Comparison of ENCODE assay signal across 8 mouse cellular contexts in the genomic region with DNA sequence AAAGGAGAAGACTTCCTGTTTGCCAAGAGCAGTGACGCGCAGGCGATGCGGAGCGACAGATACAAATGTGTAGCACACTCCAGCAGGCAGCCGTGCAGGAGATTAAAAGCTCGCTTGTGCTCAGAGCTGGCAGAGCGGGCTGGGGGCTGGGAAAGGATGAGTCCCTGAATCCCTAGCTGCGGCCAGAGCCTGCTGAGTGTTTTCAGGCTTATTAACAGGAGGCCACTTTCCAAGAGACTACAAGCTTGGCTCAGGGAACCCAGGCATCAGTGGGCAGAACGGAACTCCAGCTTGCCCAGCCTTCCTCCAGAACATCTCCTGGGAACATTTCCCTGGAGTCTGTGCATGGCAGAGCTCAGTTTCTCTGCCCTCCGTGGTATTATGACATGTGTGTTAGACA. TPM values are rescaled to one million over a fixed set of nuclear protein-coding genes. Genes with fewer than 3 reads are reported as not detected.
DNase-seq lines count a peak whose midpoint lies in the region; ATAC-seq and TF ChIP-seq lines count a peak whose summit lies in the region.

No protein-coding gene starts in this region.

- peak overlapping the region; percentile 30 for H3K4me2 ChIP-seq in heart, embryonic 13.5 days
- no peak overlapping the region for H3K4me2 ChIP-seq in forebrain, embryonic 11.5 days (ENCODE audit: low read depth, low read length, severe bottlenecking)

- H3K4me3 ChIP-seq in heart, embryonic 13.5 days = no peak overlapping the region
- no peak overlapping the region for H3K4me3 ChIP-seq in forebrain, embryonic 11.5 days (ENCODE audit: low read depth, low read length)

- no peak for DNase-seq in heart, adult 11 months
- peak; percentile 90 for DNase-seq in brain, embryonic 14.5 days (ENCODE audit: low read depth)
- peak; percentile 54 for DNase-seq in forebrain, embryonic 11.5 days (ENCODE audit: low spot score)
- DNase-seq in layer of hippocampus, adult 9-11 months = peak; percentile 44
- DNase-seq in right cerebral cortex, postnatal 10 days (ENCODE audit: low spot score in 2 of 2) = peak; percentile 82 to 84
- DNase-seq in adrenal gland, postnatal 25 days = no peak
- no peak for DNase-seq in ovary, postnatal 36 days (ENCODE audit: low spot score)

- H3K27ac ChIP-seq in heart, embryonic 13.5 days (replicated peaks) = peak overlapping the region; percentile 69
- H3K27ac ChIP-seq in forebrain, embryonic 11.5 days (ENCODE audit: low read depth, low read length) = no peak overlapping the region

- H3K36me3 ChIP-seq in heart, embryonic 13.5 days = no peaks in the 10 kb centered on the region
- H3K36me3 ChIP-seq in forebrain, embryonic 11.5 days (ENCODE audit: control insufficient read depth, insufficient read depth, low read length) = no peaks in the 10 kb centered on the region

- no peaks in the 10 kb centered on the region for H3K27me3 ChIP-seq in heart, embryonic 13.5 days (replicated peaks)
- no peaks in the 10 kb centered on the region for H3K27me3 ChIP-seq in forebrain, embryonic 11.5 days (ENCODE audit: control insufficient read depth, insufficient read depth, low read length)

- no peak for TF ChIP-seq POLR2A in brain, embryonic 14.5 days (IDR thresholded peaks at IDR 0.05; ENCODE audit: borderline replicate concordance, extremely low read depth, insufficient read depth, insufficient read length, poor library complexity, severe bottlenecking)

- no peak for ATAC-seq in heart, embryonic 13.5 days (ENCODE audit: extremely low read depth, insufficient number of reproducible peaks, low FRiP score, low TSS enrichment)
- no peak for ATAC-seq in forebrain, embryonic 11.5 days (replicated peaks; ENCODE audit: low FRiP score)

- peaks cover 54% of the 10 kb centered on the region for H3K4me1 ChIP-seq in heart, embryonic 13.5 days
- no peaks in the 10 kb centered on the region; the same call in 1 of the 2 replicates for H3K4me1 ChIP-seq in forebrain, embryonic 11.5 days (replicated peaks; ENCODE audit: control insufficient read depth, insufficient read depth, low read length)

- no peaks in the 10 kb centered on the region for H3K9me3 ChIP-seq in heart, embryonic 13.5 days
- H3K9me3 ChIP-seq in forebrain, embryonic 11.5 days (ENCODE audit: control insufficient read depth, low read length) = no peaks in the 10 kb centered on the region

- 21% methylated on average over 11 of the region's 11 CpGs for WGBS in heart, embryonic 13.5 days
- 23% methylated on average over 11 of the region's 11 CpGs for WGBS in forebrain, embryonic 11.5 days

- no peak for TF ChIP-seq CTCF in brain, embryonic 14.5 days (IDR thresholded peaks at IDR 0.05; ENCODE audit: borderline replicate concordance, extremely low read depth, insufficient read depth, insufficient read length)

- H3K9ac ChIP-seq in heart, embryonic 13.5 days = peak overlapping the region; percentile 35; the same call in 1 of the 2 replicates
- peak overlapping the region; percentile 27; the same call in 1 of the 2 replicates for H3K9ac ChIP-seq in forebrain, embryonic 11.5 days (ENCODE audit: low read length)

RNA-seq across cellular contexts. Expression of gene Fam163a, which starts 25.0 kb away (rescaled TPM):
- 2.0 and 2.5 TPM in 2 replicates for polyA plus RNA-seq in heart, embryonic 13.5 days (2015; fragmentation: Nextera tagmentation; extraction: Ambion mirVana)
- 1.7 and 4.0 TPM in 2 replicates for polyA plus RNA-seq in brain, embryonic 14.5 days (2012; rRNA removed)
- 2.6 and 3.2 TPM in 2 replicates for polyA plus RNA-seq in forebrain, embryonic 11.5 days (2014; fragmentation: Nextera tagmentation; extraction: Ambion mirVana)
- total RNA-seq in adrenal gland, postnatal 25 days (2021) = 7.6 and 14.1 TPM in 2 replicates

Comparison
In these comparisons a context has a peak if more than half of its experiments do, and no peak if none do; other contexts are left out.
1. DNase-seq: peak in brain, embryonic 14.5 days (single experiment), forebrain, embryonic 11.5 days (single experiment), layer of hippocampus, adult 9-11 months (single experiment) and right cerebral cortex, postnatal 10 days (2 of 2); none in heart, adult 11 months (single experiment), adrenal gland, postnatal 25 days (single experiment) and ovary, postnatal 36 days (single experiment).